Mouse (Mus musculus): Measurements from ENCODE around the gene Cyp2d9. TPM values are rescaled to one million over a fixed set of nuclear protein-coding genes. Genes with fewer than 3 reads are reported as not detected.
"Not testable (repeated sequence)": the region's sequence is repeated elsewhere in the genome, so short reads cannot be mapped to it uniquely, and the experiment has no call there.

Cyp2d9 gene
- polyA plus RNA-seq, 1 experiment = 1.3 TPM

DNA sequence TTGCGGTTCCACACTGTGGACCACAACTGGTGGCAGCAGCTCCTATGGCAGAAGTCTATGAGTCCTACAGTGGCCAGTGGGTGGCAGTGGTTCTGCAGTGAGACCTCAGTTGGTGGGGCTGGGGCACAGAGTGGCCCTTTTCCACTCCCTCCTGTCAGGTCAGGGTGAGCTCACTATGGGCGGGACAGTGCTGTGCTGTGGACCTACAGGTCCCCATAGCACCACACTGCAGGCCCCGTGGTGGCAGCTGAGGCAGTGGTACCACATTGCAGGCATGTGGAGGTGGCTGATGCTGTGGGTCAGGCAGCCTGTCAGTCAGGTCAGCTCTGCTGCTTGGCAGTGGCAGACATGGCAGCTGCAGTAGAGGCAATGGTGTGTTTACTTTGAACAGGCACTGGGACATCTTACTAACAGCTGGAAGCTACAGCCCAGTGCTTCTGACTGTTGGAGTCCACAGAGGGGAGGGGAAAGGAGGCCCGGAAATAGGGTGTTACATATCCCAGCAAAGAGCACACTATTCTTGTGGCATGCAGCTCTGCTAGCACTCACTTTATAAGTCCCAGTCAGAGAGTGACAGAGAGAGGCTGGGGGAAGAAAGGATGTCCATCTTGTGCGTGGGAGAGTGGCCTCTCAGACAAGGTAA is 4.9 kb downstream of the Cyp2d9 start:
- H3K4me3 ChIP-seq (replicated peaks; ENCODE audit: extremely low read depth, low read depth, low read length) = no peak overlapping the region
- TF ChIP-seq POLR2A (IDR thresholded peaks at IDR 0.05; ENCODE audit: borderline replicate concordance, extremely low read depth, low read depth, low read length) (no peak), CTCF (IDR thresholded peaks at IDR 0.05; ENCODE audit: insufficient read depth, low read length) (no peak)
- H3K4me1 ChIP-seq (ENCODE audit: control insufficient read depth, insufficient read depth, low read length) = no peaks in the 10 kb centered on the region
- no peak for DNase-seq
- WGBS = 52% methylated on average over 5 of the region's 5 CpGs

DNA sequence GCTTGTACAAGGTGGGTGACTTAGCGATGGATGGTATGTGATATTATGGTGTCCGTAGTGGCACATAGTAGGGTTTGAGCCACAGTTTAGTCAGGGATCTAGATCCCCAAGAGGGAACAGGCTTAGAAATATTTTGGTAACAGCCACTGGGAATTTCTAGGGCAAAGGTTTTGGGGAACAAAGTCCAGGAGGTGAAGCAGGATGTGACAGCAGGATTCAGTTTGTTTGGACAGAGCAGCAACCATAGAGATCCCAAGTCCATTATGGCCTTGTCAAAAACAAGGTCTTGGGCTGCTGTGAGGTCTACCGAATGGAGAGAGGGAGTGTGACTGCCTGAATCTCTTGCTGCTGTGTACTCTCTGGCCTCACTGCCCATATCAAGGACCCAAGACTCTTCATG is 10.4 kb downstream of the Cyp2d9 start:
- 88% methylated on average over 3 of the region's 3 CpGs for WGBS
- TF ChIP-seq POLR2A (IDR thresholded peaks at IDR 0.05; ENCODE audit: borderline replicate concordance, extremely low read depth, low read depth, low read length) (no peak), CTCF (IDR thresholded peaks at IDR 0.05; ENCODE audit: insufficient read depth, low read length) (no peak)
- no peak for DNase-seq

DNA sequence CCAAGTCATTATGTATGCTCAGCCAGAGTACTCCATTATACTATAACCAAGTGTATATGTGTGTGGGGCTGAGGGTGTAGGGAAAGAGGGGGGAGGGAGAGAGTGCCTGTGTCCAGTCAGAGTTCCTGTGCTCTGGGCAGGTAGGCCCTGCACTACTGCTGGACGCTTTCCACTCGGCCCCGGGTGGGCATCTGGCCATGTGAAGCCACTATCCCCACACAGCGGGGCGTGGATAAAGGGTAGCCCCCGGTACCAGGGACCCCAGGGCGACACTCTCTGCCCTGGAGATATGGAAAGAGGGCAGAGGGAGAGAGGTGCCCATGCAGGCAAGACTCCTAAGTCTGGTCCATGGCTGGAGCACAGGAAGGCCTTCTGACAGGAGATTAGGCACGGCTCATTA is 12.0 kb downstream of the Cyp2d9 start:
- TF ChIP-seq CTCF (IDR thresholded peaks at IDR 0.05; ENCODE audit: insufficient read depth, low read length) (no peak), POLR2A (IDR thresholded peaks at IDR 0.05; ENCODE audit: borderline replicate concordance, extremely low read depth, low read depth, low read length) (no peak)
- 81% methylated on average over 8 of the region's 8 CpGs for WGBS
- Histone ChIP-seq H3K4me3 (replicated peaks; ENCODE audit: extremely low read depth, low read depth, low read length) (no peak overlapping the region), H3K4me1 (ENCODE audit: control insufficient read depth, insufficient read depth, low read length) (no peaks in the 10 kb centered on the region)
- no peak for DNase-seq

More for the DNA sequence above, 10.4 kb downstream of the Cyp2d9 start:
- Histone ChIP-seq H3K4me1 (ENCODE audit: control insufficient read depth, insufficient read depth, low read length) (no peaks in the 10 kb centered on the region), H3K4me3 (replicated peaks; ENCODE audit: extremely low read depth, low read depth, low read length) (no peak overlapping the region)

DNA sequence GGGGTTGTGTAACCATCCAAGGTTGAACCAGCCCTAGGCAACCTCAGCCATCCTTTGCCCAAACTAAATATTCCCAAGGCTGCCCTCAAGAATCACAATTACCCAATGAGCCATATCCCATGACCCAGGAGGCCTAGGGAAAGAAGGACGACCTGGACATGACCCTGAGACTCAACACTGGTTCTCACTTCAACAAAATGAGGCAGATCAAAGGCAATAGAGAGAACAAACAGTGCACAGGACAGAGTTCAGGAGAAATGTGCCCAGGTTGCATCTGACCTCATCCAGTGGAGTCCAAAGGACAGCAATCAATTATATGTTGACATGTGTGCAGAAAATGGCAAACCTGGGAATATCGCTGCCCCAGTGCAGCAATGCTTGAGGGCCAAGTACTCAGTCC is 16.8 kb downstream of the Cyp2d9 start:
- DNase-seq; H3K4me3 ChIP-seq (replicated peaks; ENCODE audit: extremely low read depth, low read depth, low read length); H3K4me1 ChIP-seq (ENCODE audit: control insufficient read depth, insufficient read depth, low read length): not testable (repeated sequence)
- WGBS = 41% methylated on average over 2 of the region's 2 CpGs

DNA sequence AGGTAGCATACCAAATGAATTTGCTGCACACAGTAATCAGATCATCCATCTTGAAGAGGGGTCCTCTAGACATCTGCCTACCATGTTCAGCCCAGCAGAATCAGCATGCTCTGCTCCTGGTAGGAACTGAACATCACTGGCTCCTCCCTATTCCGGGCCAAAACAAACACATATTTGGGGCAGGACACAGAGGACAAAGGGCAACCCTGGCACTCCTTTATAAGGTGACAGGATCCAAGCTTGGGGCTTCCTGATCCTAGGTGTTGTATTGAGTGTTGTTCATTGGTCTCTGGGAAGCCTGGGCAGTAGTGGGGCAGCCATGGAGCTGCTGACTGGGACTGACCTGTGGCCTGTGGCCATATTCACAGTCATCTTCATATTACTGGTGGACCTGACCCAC is 18.9 kb downstream of the Cyp2d9 start:
- not testable (repeated sequence) for H3K4me3 ChIP-seq (replicated peaks; ENCODE audit: extremely low read depth, low read depth, low read length); DNase-seq; H3K4me1 ChIP-seq (ENCODE audit: control insufficient read depth, insufficient read depth, low read length)
- WGBS = 86% methylated on average over 1 of the region's 1 CpGs

DNA sequence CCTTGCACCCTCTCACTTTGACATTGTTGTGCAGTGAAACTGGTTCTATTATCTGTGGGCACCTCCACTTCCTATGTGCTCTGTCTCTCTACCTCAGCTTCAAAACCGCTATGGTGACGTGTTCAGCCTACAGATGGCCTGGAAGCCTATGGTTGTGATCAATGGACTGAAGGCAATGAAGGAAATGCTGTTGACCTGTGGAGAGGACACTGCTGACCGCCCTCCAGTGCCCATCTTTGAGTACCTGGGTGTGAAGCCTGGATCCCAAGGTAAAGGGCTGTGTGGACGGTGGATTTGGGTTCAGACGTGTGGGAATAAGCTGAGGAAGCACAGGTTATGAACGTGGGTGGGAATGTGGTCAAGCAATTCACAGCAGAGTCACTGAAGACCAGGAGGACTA is 20.3 kb downstream of the Cyp2d9 start:
- H3K4me1 ChIP-seq (ENCODE audit: control insufficient read depth, insufficient read depth, low read length); H3K4me3 ChIP-seq (replicated peaks; ENCODE audit: extremely low read depth, low read depth, low read length); DNase-seq: not testable (repeated sequence)
- WGBS = 80% methylated on average over 6 of the region's 6 CpGs

DNA sequence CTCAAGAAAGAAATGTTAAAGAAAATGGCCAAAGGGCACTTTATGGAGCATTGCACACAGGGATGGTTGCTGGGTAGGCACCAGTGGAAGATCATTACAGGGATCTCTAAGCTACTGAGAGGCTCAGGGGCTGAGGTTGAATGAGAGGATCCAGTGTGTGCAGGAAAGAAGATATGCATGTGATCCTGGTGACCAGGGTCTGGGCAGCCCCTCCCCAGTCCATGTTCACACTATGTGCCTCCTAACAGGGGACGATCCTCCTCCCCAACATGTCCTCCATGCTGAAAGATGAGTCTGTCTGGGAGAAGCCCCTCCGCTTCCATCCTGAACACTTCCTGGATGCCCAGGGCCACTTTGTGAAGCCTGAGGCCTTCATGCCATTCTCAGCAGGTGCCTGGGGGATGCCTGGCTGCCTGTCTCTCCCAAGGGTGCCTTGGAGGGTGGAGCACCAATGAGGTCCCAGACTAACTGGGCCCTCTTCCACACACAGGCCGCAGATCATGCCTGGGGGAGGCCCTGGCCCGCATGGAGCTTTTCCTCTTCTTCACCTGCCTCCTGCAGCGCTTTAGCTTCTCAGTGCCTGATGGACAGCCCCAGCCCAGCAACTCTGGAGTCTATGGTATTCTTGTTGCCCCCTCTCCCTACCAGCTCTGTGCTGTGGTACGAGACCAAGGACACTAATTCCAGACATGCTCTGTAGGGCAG is 23.0 kb downstream of the Cyp2d9 start:
- H3K4me1 ChIP-seq (ENCODE audit: control insufficient read depth, insufficient read depth, low read length); DNase-seq; H3K4me3 ChIP-seq (replicated peaks; ENCODE audit: extremely low read depth, low read depth, low read length): not testable (repeated sequence)
- 84% methylated on average over 6 of the region's 6 CpGs for WGBS

DNA sequence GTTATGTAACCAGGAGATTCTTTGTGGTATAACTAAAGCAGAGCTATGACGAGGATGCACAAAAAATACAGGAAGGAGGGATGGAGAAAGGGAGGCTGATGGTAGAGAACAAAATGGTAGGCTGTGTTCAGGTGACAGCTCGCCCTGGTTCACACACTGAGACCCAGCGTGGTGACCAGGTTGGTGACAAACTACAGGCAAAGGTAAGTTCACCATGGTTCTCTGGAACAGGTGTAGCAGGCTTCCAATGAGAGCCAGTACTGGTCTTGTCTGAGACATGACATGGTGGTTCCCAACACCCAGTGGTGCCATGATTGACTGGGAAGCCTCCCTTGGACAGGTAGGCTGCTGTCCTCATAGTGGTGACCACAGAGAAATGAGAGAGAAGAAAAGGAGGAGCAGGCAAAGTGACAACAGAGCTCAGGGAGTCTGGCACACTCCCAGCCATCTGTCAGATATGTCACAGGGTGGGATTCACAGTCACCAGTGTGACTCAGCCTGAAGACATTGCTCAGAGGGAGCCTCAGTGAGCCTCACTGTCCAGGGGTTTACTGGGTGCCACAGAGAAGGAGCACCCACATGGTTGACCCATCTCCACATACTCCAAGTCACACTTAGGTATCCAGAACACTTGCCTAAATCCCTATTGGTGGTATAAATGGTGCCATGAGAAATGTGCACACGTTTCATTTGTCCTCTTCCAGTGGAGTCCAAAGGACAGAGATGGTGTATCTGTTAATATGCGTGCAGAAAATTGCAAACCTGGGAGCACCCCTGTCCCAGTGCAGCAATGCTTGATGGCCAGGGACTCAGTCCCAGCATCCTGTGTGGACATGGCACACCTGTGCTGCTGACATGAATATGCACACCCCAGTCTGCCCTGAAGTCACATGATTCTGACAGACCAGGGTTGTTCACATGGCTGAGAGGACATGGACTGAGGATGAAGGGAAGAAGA is 24.1 kb downstream of the Cyp2d9 start:
- 78% methylated on average over 5 of the region's 5 CpGs for WGBS
- Histone ChIP-seq H3K4me1 (ENCODE audit: control insufficient read depth, insufficient read depth, low read length) (no peaks in the 10 kb centered on the region), H3K4me3 (replicated peaks; ENCODE audit: extremely low read depth, low read depth, low read length) (no peak overlapping the region)
- TF ChIP-seq CTCF (IDR thresholded peaks at IDR 0.05; ENCODE audit: insufficient read depth, low read length) (no peak), POLR2A (IDR thresholded peaks at IDR 0.05; ENCODE audit: borderline replicate concordance, extremely low read depth, low read depth, low read length) (no peak)
- DNase-seq = no peak

DNA sequence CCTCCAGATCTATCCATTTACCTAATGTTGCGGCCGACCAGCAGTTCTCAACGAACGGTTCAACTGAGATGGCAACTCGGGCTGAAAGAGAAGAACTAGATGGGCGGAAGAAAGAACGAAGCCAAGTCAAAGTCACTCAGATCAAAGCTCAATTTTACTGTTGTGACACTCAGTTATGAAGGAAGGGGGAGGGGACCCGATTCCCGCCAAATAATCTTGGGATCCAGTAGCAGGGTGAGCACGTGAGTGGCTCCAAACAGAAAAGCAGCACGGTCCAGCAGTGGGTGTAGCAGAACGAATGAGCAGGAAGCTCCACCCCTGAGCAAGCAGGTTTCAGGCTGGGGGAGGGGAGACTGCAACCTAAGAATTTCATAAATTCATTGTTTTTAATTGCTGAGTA is 26.0 kb downstream of the Cyp2d9 start:
- WGBS = 79% methylated on average over 12 of the region's 12 CpGs
- H3K4me1 ChIP-seq (ENCODE audit: control insufficient read depth, insufficient read depth, low read length); DNase-seq; H3K4me3 ChIP-seq (replicated peaks; ENCODE audit: extremely low read depth, low read depth, low read length): not testable (repeated sequence)

DNA sequence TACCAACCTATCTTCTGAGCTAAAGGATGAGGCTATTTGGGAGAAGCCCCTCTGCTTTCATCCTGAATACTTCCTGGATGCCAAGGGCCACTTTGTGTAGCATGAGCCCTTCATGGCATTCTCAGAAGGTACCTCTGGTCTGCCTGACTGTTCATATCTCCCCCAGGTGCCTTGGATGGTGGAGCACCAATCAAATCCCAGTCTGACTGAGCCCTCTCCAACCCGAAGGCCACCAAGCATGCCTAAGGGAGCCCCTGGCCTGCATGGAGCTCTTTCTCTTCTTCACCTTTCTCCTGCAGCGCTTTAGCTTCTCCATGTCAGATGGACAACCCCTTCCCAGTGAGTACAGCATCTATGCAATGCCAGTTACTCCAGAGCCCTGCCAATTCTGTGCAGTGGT is 31.5 kb downstream of the Cyp2d9 start:
- no peaks in the 10 kb centered on the region for H3K4me1 ChIP-seq (ENCODE audit: control insufficient read depth, insufficient read depth, low read length)
- DNase-seq = no peak
- 68% methylated on average over 2 of the region's 2 CpGs for WGBS
- TF ChIP-seq POLR2A (IDR thresholded peaks at IDR 0.05; ENCODE audit: borderline replicate concordance, extremely low read depth, low read depth, low read length) (no peak), CTCF (IDR thresholded peaks at IDR 0.05; ENCODE audit: insufficient read depth, low read length) (no peak)
- no peak overlapping the region for H3K4me3 ChIP-seq (replicated peaks; ENCODE audit: extremely low read depth, low read depth, low read length)

DNA sequence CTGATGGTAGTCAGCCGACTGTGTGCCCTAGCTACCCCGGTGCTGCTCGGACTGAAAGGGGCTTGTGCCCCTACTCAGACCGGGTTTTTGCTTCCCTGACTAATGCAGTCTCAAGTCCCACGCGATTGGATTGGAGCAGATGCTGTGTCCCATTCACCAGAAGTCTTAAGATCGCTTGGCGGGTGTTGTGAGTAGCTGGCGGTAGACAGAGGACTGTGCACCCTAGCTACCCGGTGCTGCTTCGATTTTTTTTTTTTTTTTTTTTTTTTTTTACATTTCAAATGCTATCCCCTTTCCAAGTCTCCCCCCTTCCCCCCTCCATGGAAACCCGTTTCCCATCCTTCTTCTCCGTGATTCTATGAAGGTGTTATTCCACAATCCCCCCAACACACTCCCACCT is 61.0 kb downstream of the Cyp2d9 start:
- not testable (repeated sequence) for DNase-seq; H3K4me1 ChIP-seq (ENCODE audit: control insufficient read depth, insufficient read depth, low read length); H3K4me3 ChIP-seq (replicated peaks; ENCODE audit: extremely low read depth, low read depth, low read length)
- 63% methylated on average over 13 of the region's 13 CpGs for WGBS
